In genomic region chr13:41472878-41473424, GRCm38 (mm10) we compare ENCODE assay signal across 14 mouse cellular contexts.
"Had no signal": no experiment of that assay in that cellular context is flagged by ENCODE, and none has a peak within 500 bp of the region (broad histone marks: within the 10 kb centered on the region; RNA-seq: fewer than 3 reads in every experiment).

No protein-coding gene starts in this region.

- H3K4me2 ChIP-seq: kidney, embryonic 15.5 days; liver, embryonic 11.5 days; liver, embryonic 15.5 days had no signal

- H3K27me3 ChIP-seq: kidney, embryonic 15.5 days; liver, embryonic 15.5 days had no signal

- H3K9ac ChIP-seq: kidney, embryonic 15.5 days; liver, embryonic 15.5 days had no signal

- H3K27ac ChIP-seq: kidney, embryonic 15.5 days; left cerebral cortex, adult 2 months; limb, embryonic 10.5 days; liver, embryonic 15.5 days; stomach, postnatal 0 days had no signal

- H3K36me3 ChIP-seq: kidney, embryonic 15.5 days; limb, embryonic 10.5 days; liver, embryonic 15.5 days had no signal

- DNase-seq: kidney, adult 2 months; kidney, postnatal 14 days; lung, adult 2 months; lung, postnatal 14 days; right cerebral cortex, adult 18-20 months; right cerebral cortex, postnatal 25 days; thymus, postnatal 4 days had no signal

- ATAC-seq: midbrain, embryonic 16.5 days had no signal

- H3K9me3 ChIP-seq: kidney, embryonic 15.5 days; limb, embryonic 10.5 days; liver, embryonic 15.5 days had no signal

- H3K4me3 ChIP-seq: kidney, embryonic 15.5 days; left cerebral cortex, adult 2 months; limb, embryonic 10.5 days; liver, embryonic 15.5 days had no signal

- H3K4me1 ChIP-seq: kidney, embryonic 15.5 days; limb, embryonic 10.5 days; liver, embryonic 15.5 days had no signal
